Mouse (Mus musculus) megakaryocyte, embryonic 14.5 days (primary cell): ENCODE measurements around the gene Btbd19. TPM values are rescaled to one million over a fixed set of nuclear protein-coding genes. Genes with fewer than 3 reads are reported as not detected.

Experiments
- H3K27me3 ChIP-seq: replicated peaks from 2 replicates; pipeline ENCODE3; 2012; ENCODE audit warnings: inconsistent platforms
- H3K36me3 ChIP-seq: replicated peaks from 2 replicates; pipeline ENCODE3; 2012; ENCODE audit warnings: low read length, inconsistent platforms, mixed read lengths
- H3K4me1 ChIP-seq: 2 replicates; pipeline ENCODE4 v1.6.1; 2012; ENCODE audit warnings: inconsistent platforms
- H3K4me3 ChIP-seq: replicated peaks from 2 replicates; pipeline ENCODE3; 2012; ENCODE audit warnings: moderate library complexity, mild to moderate bottlenecking, inconsistent platforms
- H3K9me3 ChIP-seq: 2 replicates; pipeline ENCODE4 v1.6.1; 2012; ENCODE audit warnings: inconsistent platforms
- FLI1 ChIP-seq: IDR thresholded peaks from 2 replicates; pipeline ENCODE4 v1.6.1; 2012; ENCODE audit warnings: low read length, inconsistent platforms, mixed read lengths
- GATA1 ChIP-seq: IDR thresholded peaks from 3 replicates; pipeline ENCODE4 v1.6.1; 2012; ENCODE audit warnings: mixed read lengths, low read length, inconsistent platforms, borderline replicate concordance
- polyA plus RNA-seq: library from polyadenylated mRNA; stranded (reverse); fragments of >175 nt; gene quantifications from 2 replicates; pipeline ENCODE4 v1.2.3, GENCODE M21; 2012; ENCODE audit warnings: low replicate concordance; ENCODE audit not compliant: insufficient read depth

Btbd19 gene
- polyA plus RNA-seq, 1 experiment: 12.4 TPM

- peaks cover 80% of the 10 kb centered on the region for H3K4me1 ChIP-seq
- peak overlapping the region; percentile 96 for H3K4me3 ChIP-seq
- H3K9me3 ChIP-seq: no peaks in the 10 kb centered on the region
- TF ChIP-seq FLI1: no peak
- TF ChIP-seq GATA1: no peak
- peaks cover 33% of the 10 kb centered on the region for H3K36me3 ChIP-seq
- no peaks in the 10 kb centered on the region for H3K27me3 ChIP-seq
Observed at GRCm38 (mm10) chr4:117134601-117134995, 9.1 kb upstream of the Btbd19 start.

- Histone ChIP-seq H3K4me1 (peaks cover 80% of the 10 kb centered on the region), H3K36me3 (peaks cover 39% of the 10 kb centered on the region), H3K9me3 (no peaks in the 10 kb centered on the region), H3K4me3 (peak within 1 kb of the TSS; percentile 96), H3K27me3 (no peaks in the 10 kb centered on the region)
- TF ChIP-seq FLI1 (no peak), GATA1 (no peak)
Observed at GRCm38 (mm10) chr4:117133817-117134600, 8.5 kb upstream of the Btbd19 start, which contains the start of gene Plk3. Plk3 (minus strand) TSS chr4:117133963.

GRCm38 (mm10) chr4:117133366-117133796, 7.9 kb upstream of the Btbd19 start:
- TF ChIP-seq FLI1 (no peak), GATA1 (no peak)
- H3K4me3 ChIP-seq: peak overlapping the region; percentile 96
- H3K27me3 ChIP-seq: no peaks in the 10 kb centered on the region
- H3K36me3 ChIP-seq: peaks cover 45% of the 10 kb centered on the region
- peaks cover 81% of the 10 kb centered on the region for H3K4me1 ChIP-seq
- no peaks in the 10 kb centered on the region for H3K9me3 ChIP-seq

- H3K4me1 ChIP-seq: peaks cover 83% of the 10 kb centered on the region
Observed at GRCm38 (mm10) chr4:117132794-117133143, 7.2 kb upstream of the Btbd19 start.

GRCm38 (mm10) chr4:117131890-117132793, 6.6 kb upstream of the Btbd19 start:
- TF ChIP-seq FLI1: no peak
- no peaks in the 10 kb centered on the region for H3K27me3 ChIP-seq
- no peaks in the 10 kb centered on the region for H3K9me3 ChIP-seq
- peak overlapping the region; percentile 96 for H3K4me3 ChIP-seq
- H3K4me1 ChIP-seq: peaks cover 90% of the 10 kb centered on the region
- peaks cover 56% of the 10 kb centered on the region for H3K36me3 ChIP-seq

More at GRCm38 (mm10) chr4:117132794-117133143, 7.2 kb upstream of the Btbd19 start:
- Histone ChIP-seq H3K9me3 (no peaks in the 10 kb centered on the region), H3K27me3 (no peaks in the 10 kb centered on the region), H3K4me3 (peak overlapping the region; percentile 96), H3K36me3 (peaks cover 51% of the 10 kb centered on the region)
- TF ChIP-seq FLI1 (no peak), GATA1 (no peak)

- Histone ChIP-seq H3K36me3 (peaks cover 63% of the 10 kb centered on the region), H3K27me3 (no peaks in the 10 kb centered on the region), H3K9me3 (no peaks in the 10 kb centered on the region), H3K4me1 (peaks cover 93% of the 10 kb centered on the region), H3K4me3 (no peak overlapping the region)
- TF ChIP-seq FLI1 (no peak), GATA1 (no peak)
Observed at GRCm38 (mm10) chr4:117131198-117131597, 5.7 kb upstream of the Btbd19 start.

- Histone ChIP-seq H3K4me3 (no peak overlapping the region), H3K9me3 (no peaks in the 10 kb centered on the region), H3K4me1 (peaks cover 93% of the 10 kb centered on the region), H3K27me3 (no peaks in the 10 kb centered on the region), H3K36me3 (peaks cover 63% of the 10 kb centered on the region)
- no peak for TF ChIP-seq FLI1
Observed at GRCm38 (mm10) chr4:117130790-117131189, 5.3 kb upstream of the Btbd19 start.

- H3K36me3 ChIP-seq: peaks cover 63% of the 10 kb centered on the region
- TF ChIP-seq FLI1 (no peak), GATA1 (no peak)
- peaks cover 96% of the 10 kb centered on the region for H3K4me1 ChIP-seq
Observed at GRCm38 (mm10) chr4:117127991-117128686, 2.6 kb upstream of the Btbd19 start.

GRCm38 (mm10) chr4:117126675-117127290, 1.3 kb upstream of the Btbd19 start, which contains the start of gene Tctex1d4:
Tctex1d4 (plus strand) TSS chr4:117126794.
- H3K4me1 ChIP-seq: peaks cover 96% of the 10 kb centered on the region

More at GRCm38 (mm10) chr4:117127991-117128686, 2.6 kb upstream of the Btbd19 start:
- H3K4me3 ChIP-seq: peak overlapping the region; percentile 31
- no peaks in the 10 kb centered on the region for H3K9me3 ChIP-seq
- no peaks in the 10 kb centered on the region for H3K27me3 ChIP-seq

More at GRCm38 (mm10) chr4:117126675-117127290, 1.3 kb upstream of the Btbd19 start, which contains the start of gene Tctex1d4:
- Histone ChIP-seq H3K9me3 (no peaks in the 10 kb centered on the region), H3K27me3 (no peaks in the 10 kb centered on the region), H3K36me3 (peaks cover 57% of the 10 kb centered on the region), H3K4me3 (peak within 1 kb of the TSS; percentile 91)
- TF ChIP-seq GATA1: no peak
- TF ChIP-seq FLI1: no peak
